Mouse (Mus musculus) gastrocnemius, postnatal 25 days (tissue): ENCODE results near the gene Cd8a. TPM values are rescaled to one million over a fixed set of nuclear protein-coding genes. Genes with fewer than 3 reads are reported as not detected.

Experiments
- total RNA-seq, 2 experiments: library from RNA; stranded (reverse); gene quantifications; 1 replicate in 1 of 2; 2 replicates in 1 of 2; pipeline ENCODE4 v1.2.3; 2021

Gene Cd8a
- total RNA-seq, 2 experiments from 2014 or later, result 0.51 TPM; not detected in 1

Other genes starting within 250 kb of the Cd8a start
- 1 to 10 TPM; 5.1 to 6.1 TPM for gene Thnsl2, start 229.0 kb upstream of the Cd8a start, total RNA-seq
- not detected for gene Fabp1, start 173.6 kb upstream of the Cd8a start, total RNA-seq
- 10 to 100 TPM; 23.2 to 27.4 TPM for gene Krcc1, start 101.8 kb upstream of the Cd8a start, total RNA-seq
- 100 to 1,000 TPM; 292 to 319 TPM for gene Smyd1, start 51.2 kb upstream of the Cd8a start, total RNA-seq
- under 1 TPM in 1 of 2 experiments, not detected in 1; 0.29 TPM for gene Cd8b1, start 50.6 kb upstream of the Cd8a start, total RNA-seq
- gene Rmnd5a, start 67.2 kb downstream of the Cd8a start, total RNA-seq, result 10 to 100 TPM; 85.7 to 94.4 TPM
- 10 to 100 TPM; 17.5 to 20.3 TPM for gene Rnf103, start 120.5 kb downstream of the Cd8a start, total RNA-seq
- gene Chmp3, start 170.4 kb downstream of the Cd8a start, total RNA-seq, result 10 to 100 TPM; 36.2 to 38.6 TPM